Mouse (Mus musculus): ENCODE data around the gene Sema4b. TPM values are rescaled to one million over a fixed set of nuclear protein-coding genes. Genes with fewer than 3 reads are reported as not detected.

Gene Sema4b
- polyA plus RNA-seq, 1 experiment from 2014 or later: 27.0 TPM

- ATAC-seq (replicated peaks): no peak
- Histone ChIP-seq H3K9me3 (no peaks in the 10 kb centered on the region), H3K9ac (no peak overlapping the region), H3K4me1 (no peaks in the 10 kb centered on the region), H3K4me3 (no peak overlapping the region), H3K27me3 (replicated peaks) (no peaks in the 10 kb centered on the region), H3K27ac (no peak overlapping the region), H3K4me2 (no peak overlapping the region), H3K36me3 (replicated peaks) (no peaks in the 10 kb centered on the region)
- WGBS: 90% methylated on average over 8 of the region's 8 CpGs
Measured at GRCm38 (mm10) chr7:80158496-80159268, 28.0 kb upstream of the Sema4b start.

- Histone ChIP-seq H3K9ac (no peak overlapping the region), H3K27me3 (replicated peaks) (no peaks in the 10 kb centered on the region), H3K9me3 (no peaks in the 10 kb centered on the region), H3K27ac (no peak overlapping the region), H3K4me2 (no peak overlapping the region), H3K4me1 (no peaks in the 10 kb centered on the region), H3K4me3 (no peak overlapping the region), H3K36me3 (replicated peaks) (no peaks in the 10 kb centered on the region)
- 72% methylated on average over 7 of the region's 7 CpGs for WGBS
- no peak for ATAC-seq (replicated peaks)
Measured at GRCm38 (mm10) chr7:80160293-80160944, 26.2 kb upstream of the Sema4b start.

GRCm38 (mm10) chr7:80160945-80161306 lies 25.7 kb upstream of the Sema4b start:
- 68% methylated on average over 8 of the region's 8 CpGs for WGBS
- Histone ChIP-seq H3K9me3 (no peaks in the 10 kb centered on the region), H3K4me2 (no peak overlapping the region), H3K27me3 (replicated peaks) (no peaks in the 10 kb centered on the region), H3K4me1 (no peaks in the 10 kb centered on the region), H3K27ac (no peak overlapping the region), H3K36me3 (replicated peaks) (no peaks in the 10 kb centered on the region), H3K9ac (no peak overlapping the region), H3K4me3 (no peak overlapping the region)
- ATAC-seq (replicated peaks): no peak

GRCm38 (mm10) chr7:80165432-80165831 lies 21.2 kb upstream of the Sema4b start:
- 73% methylated on average over 5 of the region's 5 CpGs for WGBS
- Histone ChIP-seq H3K9ac (no peak overlapping the region), H3K27ac (no peak overlapping the region), H3K4me2 (no peak overlapping the region), H3K36me3 (replicated peaks) (no peaks in the 10 kb centered on the region), H3K27me3 (replicated peaks) (no peaks in the 10 kb centered on the region), H3K4me3 (no peak overlapping the region), H3K9me3 (no peaks in the 10 kb centered on the region), H3K4me1 (no peaks in the 10 kb centered on the region)
- no peak for ATAC-seq (replicated peaks)

- H3K4me1 ChIP-seq: peaks cover 7% of the 10 kb centered on the region; the same call in 1 of the 2 replicates
- no peaks in the 10 kb centered on the region for H3K27me3 ChIP-seq (replicated peaks)
- H3K9me3 ChIP-seq: no peaks in the 10 kb centered on the region
- no peak overlapping the region for H3K4me2 ChIP-seq
- no peak overlapping the region for H3K9ac ChIP-seq
- no peak overlapping the region for H3K4me3 ChIP-seq
- no peaks in the 10 kb centered on the region for H3K36me3 ChIP-seq (replicated peaks)
- no peak overlapping the region for H3K27ac ChIP-seq
- ATAC-seq (replicated peaks): no peak
- WGBS: 77% methylated on average over 7 of the region's 7 CpGs
Measured at GRCm38 (mm10) chr7:80166740-80167139, 19.9 kb upstream of the Sema4b start.

GRCm38 (mm10) chr7:80169847-80170246 lies 16.8 kb upstream of the Sema4b start:
- 89% methylated on average over 2 of the region's 2 CpGs for WGBS
- peaks cover 7% of the 10 kb centered on the region; the same call in 1 of the 2 replicates for H3K4me1 ChIP-seq
- no peak overlapping the region for H3K4me3 ChIP-seq
- ATAC-seq (replicated peaks): no peak
- H3K9ac ChIP-seq: no peak overlapping the region
- no peaks in the 10 kb centered on the region for H3K36me3 ChIP-seq (replicated peaks)
- no peaks in the 10 kb centered on the region for H3K9me3 ChIP-seq
- H3K27me3 ChIP-seq (replicated peaks): no peaks in the 10 kb centered on the region
- H3K4me2 ChIP-seq: no peak overlapping the region
- no peak overlapping the region for H3K27ac ChIP-seq

- 37% methylated on average over 8 of the region's 8 CpGs for WGBS
- no peak overlapping the region for H3K9ac ChIP-seq
Measured at GRCm38 (mm10) chr7:80171345-80171744, 15.3 kb upstream of the Sema4b start.

GRCm38 (mm10) chr7:80172069-80172956 lies 14.3 kb upstream of the Sema4b start:
- ATAC-seq (replicated peaks): no peak
- WGBS: 81% methylated on average over 8 of the region's 8 CpGs

More at GRCm38 (mm10) chr7:80171345-80171744, 15.3 kb upstream of the Sema4b start:
- Histone ChIP-seq H3K36me3 (replicated peaks) (no peaks in the 10 kb centered on the region), H3K4me1 (peaks cover 7% of the 10 kb centered on the region; the same call in 1 of the 2 replicates), H3K27me3 (replicated peaks) (no peaks in the 10 kb centered on the region), H3K4me2 (no peak overlapping the region), H3K4me3 (no peak overlapping the region), H3K9me3 (no peaks in the 10 kb centered on the region), H3K27ac (peak overlapping the region; percentile 27; the same call in 1 of the 2 replicates)
- peak; percentile 52; the same call in 1 of the 2 replicates for ATAC-seq (replicated peaks)

GRCm38 (mm10) chr7:80176159-80176558 lies 10.5 kb upstream of the Sema4b start:
- 74% methylated on average over 3 of the region's 3 CpGs for WGBS

More at GRCm38 (mm10) chr7:80172069-80172956, 14.3 kb upstream of the Sema4b start:
- H3K27ac ChIP-seq: peak overlapping the region; percentile 18; the same call in 1 of the 2 replicates
- H3K9me3 ChIP-seq: no peaks in the 10 kb centered on the region
- no peak overlapping the region for H3K4me2 ChIP-seq
- H3K4me3 ChIP-seq: no peak overlapping the region
- H3K4me1 ChIP-seq: peaks cover 7% of the 10 kb centered on the region; the same call in 1 of the 2 replicates
- H3K27me3 ChIP-seq (replicated peaks): no peaks in the 10 kb centered on the region
- no peaks in the 10 kb centered on the region for H3K36me3 ChIP-seq (replicated peaks)
- no peak overlapping the region for H3K9ac ChIP-seq

GRCm38 (mm10) chr7:80177438-80177837 lies 9.2 kb upstream of the Sema4b start:
- H3K4me1 ChIP-seq: no peaks in the 10 kb centered on the region
- no peaks in the 10 kb centered on the region for H3K9me3 ChIP-seq
- H3K27me3 ChIP-seq (replicated peaks): no peaks in the 10 kb centered on the region
- no peak for ATAC-seq (replicated peaks)
- H3K4me3 ChIP-seq: no peak overlapping the region
- no peak overlapping the region for H3K4me2 ChIP-seq
- WGBS: 94% methylated on average over 3 of the region's 3 CpGs
- H3K36me3 ChIP-seq (replicated peaks): no peaks in the 10 kb centered on the region
- H3K27ac ChIP-seq: no peak overlapping the region
- H3K9ac ChIP-seq: no peak overlapping the region

More at GRCm38 (mm10) chr7:80176159-80176558, 10.5 kb upstream of the Sema4b start:
- Histone ChIP-seq H3K4me3 (no peak overlapping the region), H3K9ac (no peak overlapping the region), H3K27ac (no peak overlapping the region), H3K4me2 (no peak overlapping the region), H3K9me3 (no peaks in the 10 kb centered on the region), H3K27me3 (replicated peaks) (no peaks in the 10 kb centered on the region), H3K4me1 (peaks cover 6% of the 10 kb centered on the region; the same call in 1 of the 2 replicates), H3K36me3 (replicated peaks) (no peaks in the 10 kb centered on the region)
- no peak for ATAC-seq (replicated peaks)

- Histone ChIP-seq H3K4me3 (no peak overlapping the region), H3K4me1 (no peaks in the 10 kb centered on the region), H3K36me3 (replicated peaks) (no peaks in the 10 kb centered on the region), H3K27me3 (replicated peaks) (no peaks in the 10 kb centered on the region), H3K9ac (no peak overlapping the region), H3K9me3 (no peaks in the 10 kb centered on the region), H3K4me2 (no peak overlapping the region), H3K27ac (no peak overlapping the region)
- ATAC-seq (replicated peaks): no peak
- WGBS: 89% methylated on average over 10 of the region's 10 CpGs
Measured at GRCm38 (mm10) chr7:80178037-80178729, 8.5 kb upstream of the Sema4b start.
